Mouse (Mus musculus) erythroblast, embryonic 14.5 days (primary cell): ENCODE results near the gene Olfr1424. TPM values are rescaled to one million over a fixed set of nuclear protein-coding genes. Genes with fewer than 3 reads are reported as not detected.
"Not testable (repeated sequence)": the region's sequence is repeated elsewhere in the genome, so short reads cannot be mapped to it uniquely, and the experiment has no call there.

Experiments
- H3K27me3 ChIP-seq: 2 replicates; pipeline ENCODE4 v1.6.1; 2012; ENCODE audit warnings: inconsistent platforms; ENCODE audit not compliant: control insufficient read depth
- H3K36me3 ChIP-seq: 2 replicates; pipeline ENCODE4 v1.6.1; 2012; ENCODE audit warnings: mild to moderate bottlenecking, inconsistent platforms; ENCODE audit not compliant: control insufficient read depth
- H3K4me1 ChIP-seq: 2 replicates; pipeline ENCODE4 v1.6.1; 2012; ENCODE audit warnings: inconsistent platforms; ENCODE audit not compliant: control insufficient read depth
- H3K4me3 ChIP-seq: replicated peaks from 2 replicates; pipeline ENCODE3; 2012; ENCODE audit warnings: moderate library complexity, mild to moderate bottlenecking, inconsistent platforms
- H3K9me3 ChIP-seq: 2 replicates; pipeline ENCODE4 v1.6.1; 2012; ENCODE audit warnings: low read length, inconsistent platforms, mixed read lengths; ENCODE audit not compliant: control insufficient read depth
- GATA1 ChIP-seq: IDR thresholded peaks from 2 replicates; pipeline ENCODE4 v1.6.1; 2012; ENCODE audit warnings: low read length, inconsistent platforms, mixed read lengths
- TAL1 ChIP-seq: IDR thresholded peaks from 3 replicates; pipeline ENCODE4 v1.6.1; 2012; ENCODE audit warnings: low read length, inconsistent platforms, mixed read lengths
- polyA plus RNA-seq: library from polyadenylated mRNA; stranded (reverse); fragments of >175 nt; gene quantifications from 2 replicates; pipeline ENCODE4 v1.2.3, GENCODE M21; 2012

Olfr1424 gene
- polyA plus RNA-seq, result not detected in 2 replicates

DNA sequence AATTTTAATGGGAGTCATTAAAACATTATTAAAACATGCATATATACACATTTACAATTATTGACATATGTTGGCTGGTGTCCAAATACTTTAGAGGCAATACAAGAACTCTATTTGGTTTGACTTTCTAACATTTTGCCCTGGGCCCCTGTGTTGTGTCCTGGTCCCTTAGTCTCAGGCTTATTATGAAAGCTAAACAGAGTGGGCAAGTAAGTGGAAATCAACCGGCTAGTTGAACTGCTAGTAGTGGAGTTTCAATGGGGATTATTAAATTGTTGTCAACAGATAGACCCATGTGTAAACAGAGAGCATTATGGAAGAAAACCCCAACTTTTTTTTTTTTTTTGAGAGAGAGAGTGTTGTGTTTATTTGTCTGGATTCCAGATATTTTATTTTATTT, at the start of gene Olfr1424:
Gene Olfr1424 (minus strand): TSS at position 101 of the 400 bp plus-strand sequence.
- not testable (repeated sequence) for H3K36me3 ChIP-seq, H3K27me3 ChIP-seq, H3K4me3 ChIP-seq, H3K4me1 ChIP-seq, H3K9me3 ChIP-seq

DNA sequence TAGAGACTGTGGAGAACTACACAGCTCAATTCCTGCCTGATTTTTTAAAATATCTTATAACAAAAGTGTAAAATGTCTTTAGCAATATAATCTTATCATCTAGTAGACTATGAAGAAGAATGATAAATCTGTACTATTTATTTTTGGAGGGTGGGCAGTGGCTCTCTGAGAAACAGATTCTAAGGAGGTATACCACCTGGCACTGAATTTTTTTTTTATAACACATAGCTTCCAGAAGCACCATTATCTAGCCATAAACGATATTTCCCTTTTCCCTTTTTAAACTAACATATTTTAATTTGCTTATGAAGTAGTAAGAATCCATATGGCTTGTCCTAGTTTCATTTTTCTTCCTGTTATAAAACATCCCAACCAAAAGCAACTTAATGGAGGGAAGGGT, 42.1 kb upstream of the Olfr1424 start:
- no peaks in the 10 kb centered on the region for H3K27me3 ChIP-seq
- TF ChIP-seq TAL1 (no peak), GATA1 (no peak)
- H3K4me1 ChIP-seq, result no peaks in the 10 kb centered on the region
- H3K9me3 ChIP-seq, result no peaks in the 10 kb centered on the region
- no peaks in the 10 kb centered on the region for H3K36me3 ChIP-seq
- no peak overlapping the region for H3K4me3 ChIP-seq

DNA sequence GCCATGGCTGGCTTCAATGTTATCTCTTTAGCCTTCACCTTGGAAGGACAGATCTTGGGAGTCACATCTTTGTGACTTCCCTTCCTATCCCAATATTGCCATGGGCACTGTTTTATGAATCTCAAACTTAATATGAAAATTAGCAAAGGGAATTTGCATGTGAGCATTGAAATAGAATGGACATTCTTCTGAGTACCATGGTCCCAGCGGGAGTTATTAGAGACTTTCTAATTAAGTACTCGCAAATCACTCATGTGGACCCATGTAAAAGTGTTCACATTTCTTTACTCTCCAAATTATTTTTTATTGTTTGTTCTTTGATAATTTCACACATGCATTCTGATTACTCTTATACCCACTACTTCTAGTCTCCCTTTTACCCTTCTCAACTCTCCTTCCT, 40.8 kb upstream of the Olfr1424 start, which contains the start of gene Olfr1427:
Gene Olfr1427 (minus strand): TSS at position 101 of the 400 bp plus-strand sequence.
- Histone ChIP-seq H3K4me3 (no peak within 1 kb of the TSS), H3K9me3 (no peaks in the 10 kb centered on the region), H3K27me3 (no peaks in the 10 kb centered on the region), H3K4me1 (no peaks in the 10 kb centered on the region), H3K36me3 (no peaks in the 10 kb centered on the region)
- TF ChIP-seq TAL1 (no peak), GATA1 (no peak)

DNA sequence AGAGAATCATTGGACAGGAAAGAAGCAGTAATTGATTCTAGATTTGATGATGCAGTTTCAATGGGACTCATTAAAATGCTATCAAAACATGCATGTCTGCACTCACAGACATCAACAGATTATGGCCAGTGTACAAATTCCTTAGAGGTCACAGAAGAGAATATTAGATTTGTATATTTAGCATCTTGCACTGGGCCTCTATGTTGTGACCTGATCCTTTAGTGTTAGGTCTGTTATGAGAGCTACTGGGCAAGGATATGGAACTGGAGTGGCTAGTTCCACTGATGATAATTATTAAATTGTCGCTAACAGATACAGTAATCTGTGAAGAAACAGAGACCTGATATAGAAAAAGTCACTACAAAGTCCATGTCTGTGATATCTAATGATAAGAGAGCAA, 29.4 kb upstream of the Olfr1424 start, which contains the start of gene Olfr1426:
Gene Olfr1426 (minus strand): TSS at position 101 of the 400 bp plus-strand sequence.
- Histone ChIP-seq H3K27me3 (no peaks in the 10 kb centered on the region), H3K4me3 (no peak within 1 kb of the TSS), H3K9me3 (no peaks in the 10 kb centered on the region), H3K36me3 (no peaks in the 10 kb centered on the region), H3K4me1 (no peaks in the 10 kb centered on the region)
- no peak for TF ChIP-seq TAL1

DNA sequence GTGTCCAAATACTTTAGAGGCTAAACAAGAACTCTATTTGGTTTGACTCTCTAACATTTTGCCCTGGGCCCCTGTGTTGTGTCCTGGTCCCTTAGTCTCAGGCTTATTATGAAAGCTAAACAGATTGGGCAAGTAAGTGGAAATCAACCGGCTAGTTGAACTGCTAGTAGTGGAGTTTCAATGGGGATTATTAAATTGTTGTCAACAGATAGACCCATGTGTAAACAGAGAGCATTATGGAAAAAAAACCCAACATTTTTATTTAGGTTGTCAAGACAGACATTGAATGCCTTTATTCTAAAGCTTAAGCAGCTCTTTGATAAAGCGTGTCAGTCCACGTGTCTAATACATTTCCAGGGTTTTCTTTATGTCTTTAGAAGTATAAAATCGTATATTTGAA, 15.1 kb upstream of the Olfr1424 start, which contains the start of gene Olfr1425:
Gene Olfr1425 (minus strand): TSS at position 101 of the 400 bp plus-strand sequence.
- H3K4me1 ChIP-seq, H3K36me3 ChIP-seq, H3K4me3 ChIP-seq, H3K27me3 ChIP-seq, H3K9me3 ChIP-seq: not testable (repeated sequence)

DNA sequence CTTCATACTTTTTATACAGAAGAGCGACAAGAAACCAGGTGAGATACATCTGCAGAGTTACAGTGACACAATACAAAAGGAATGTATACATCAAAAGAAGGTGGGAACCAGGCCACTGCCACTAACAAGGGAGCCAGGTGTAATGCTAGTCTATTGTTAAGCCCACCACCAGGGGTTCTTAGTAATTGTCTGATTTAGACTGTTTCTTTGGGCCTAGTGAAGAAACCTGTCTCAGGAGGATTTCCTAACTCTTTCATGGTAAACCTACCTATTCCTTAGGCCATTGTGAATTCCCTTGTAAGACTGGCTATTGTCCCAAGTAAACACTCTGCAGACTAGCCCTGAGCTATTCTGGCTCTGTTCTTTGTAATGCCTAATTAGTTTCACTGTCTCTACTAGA, 7.1 kb upstream of the Olfr1424 start:
- not testable (repeated sequence) for H3K27me3 ChIP-seq, H3K36me3 ChIP-seq, H3K4me3 ChIP-seq, H3K9me3 ChIP-seq, H3K4me1 ChIP-seq

DNA sequence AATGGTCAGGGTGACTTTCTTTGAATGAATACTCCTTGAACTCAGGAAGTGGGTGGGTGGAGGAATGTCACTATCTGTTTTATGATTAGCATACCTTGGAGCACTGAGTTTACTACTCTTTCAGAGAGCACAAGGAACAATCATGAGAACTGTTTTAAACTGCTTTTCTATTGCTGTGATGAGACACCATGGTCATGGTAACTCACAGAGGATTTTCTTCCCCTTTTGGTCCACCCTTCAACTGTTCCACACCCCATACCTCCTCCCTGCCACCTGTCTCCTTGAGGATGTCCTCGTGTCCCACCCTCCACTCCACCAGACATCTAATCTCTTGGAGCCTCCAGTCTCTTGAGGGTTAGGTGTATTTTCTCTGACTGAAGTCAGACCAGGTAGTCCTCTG, 5.3 kb upstream of the Olfr1424 start:
- not testable (repeated sequence) for H3K9me3 ChIP-seq, H3K4me3 ChIP-seq, H3K4me1 ChIP-seq, H3K27me3 ChIP-seq, H3K36me3 ChIP-seq

DNA sequence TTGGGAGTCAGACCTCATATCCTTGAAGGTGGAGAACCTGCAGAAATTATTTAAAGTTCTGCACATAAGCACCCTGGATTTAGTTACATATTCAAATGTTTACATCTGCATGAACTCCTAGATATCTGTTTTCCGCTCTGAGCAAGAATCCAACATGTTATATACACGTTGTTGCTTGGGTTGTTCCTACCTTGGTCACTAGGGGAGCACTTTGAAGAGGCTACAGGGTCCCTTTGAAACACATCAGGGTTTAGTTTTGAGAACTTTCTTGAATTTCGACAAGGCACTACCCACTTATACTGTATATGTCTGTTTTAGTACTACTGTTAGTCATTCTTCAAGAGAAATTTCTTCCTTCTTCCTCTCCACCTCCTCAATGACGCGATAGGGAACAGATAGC, 19.3 kb downstream of the Olfr1424 start:
- no peaks in the 10 kb centered on the region for H3K36me3 ChIP-seq
- H3K4me3 ChIP-seq, result no peak overlapping the region
- H3K27me3 ChIP-seq, result no peaks in the 10 kb centered on the region
- no peaks in the 10 kb centered on the region for H3K9me3 ChIP-seq
- TF ChIP-seq TAL1 (no peak), GATA1 (no peak)
- H3K4me1 ChIP-seq, result no peaks in the 10 kb centered on the region

DNA sequence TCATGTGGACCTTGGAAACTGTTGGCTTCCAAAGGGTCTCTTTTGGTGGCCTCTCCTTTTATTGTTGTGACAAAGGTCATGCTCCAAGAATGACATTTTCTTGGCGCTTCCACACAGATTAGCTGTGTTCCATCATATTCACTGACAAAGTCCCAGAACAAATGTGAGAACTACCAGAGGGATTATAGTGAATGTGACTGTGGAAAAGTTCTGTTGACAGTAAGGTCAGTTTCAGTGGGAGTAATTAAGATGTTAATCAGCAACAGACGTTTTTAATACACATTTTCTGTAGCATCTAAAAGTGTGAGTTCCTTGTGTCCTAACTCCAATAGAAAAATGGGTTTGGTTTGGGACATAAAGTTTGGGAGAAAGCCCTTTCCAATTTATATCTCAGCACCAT, 21.3 kb downstream of the Olfr1424 start, which contains the start of gene Olfr1423:
Gene Olfr1423 (minus strand): TSS at position 101 of the 400 bp plus-strand sequence.
- no peaks in the 10 kb centered on the region for H3K9me3 ChIP-seq
- no peak for TF ChIP-seq GATA1
- TF ChIP-seq TAL1, result no peak
- no peaks in the 10 kb centered on the region for H3K27me3 ChIP-seq
- H3K4me3 ChIP-seq, result no peak within 1 kb of the TSS
- H3K4me1 ChIP-seq, result no peaks in the 10 kb centered on the region
- no peaks in the 10 kb centered on the region for H3K36me3 ChIP-seq

DNA sequence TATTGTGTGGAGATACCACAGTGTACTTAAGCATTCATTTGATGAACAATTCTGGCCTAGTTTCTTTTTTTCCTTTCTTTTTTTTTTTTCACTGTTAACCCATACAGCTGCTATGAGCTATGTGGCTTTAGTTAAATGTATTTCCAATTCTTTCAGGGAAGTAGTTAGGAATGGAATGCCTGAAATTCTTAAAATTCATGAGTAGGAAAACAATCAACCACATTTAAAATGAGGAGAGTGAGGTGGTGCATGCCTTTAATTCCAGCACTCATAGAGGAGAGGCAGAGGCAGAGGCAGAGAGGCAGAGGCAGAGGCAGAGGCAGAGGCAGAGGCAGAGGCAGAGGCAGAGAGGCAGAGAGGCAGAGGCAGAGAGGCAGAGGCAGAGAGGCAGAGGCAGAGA, 24.8 kb downstream of the Olfr1424 start:
- no peak for TF ChIP-seq GATA1
- no peak for TF ChIP-seq TAL1
- H3K9me3 ChIP-seq, result no peaks in the 10 kb centered on the region
- no peaks in the 10 kb centered on the region for H3K27me3 ChIP-seq
- H3K36me3 ChIP-seq, result no peaks in the 10 kb centered on the region
- no peak overlapping the region for H3K4me3 ChIP-seq
- H3K4me1 ChIP-seq, result no peaks in the 10 kb centered on the region

DNA sequence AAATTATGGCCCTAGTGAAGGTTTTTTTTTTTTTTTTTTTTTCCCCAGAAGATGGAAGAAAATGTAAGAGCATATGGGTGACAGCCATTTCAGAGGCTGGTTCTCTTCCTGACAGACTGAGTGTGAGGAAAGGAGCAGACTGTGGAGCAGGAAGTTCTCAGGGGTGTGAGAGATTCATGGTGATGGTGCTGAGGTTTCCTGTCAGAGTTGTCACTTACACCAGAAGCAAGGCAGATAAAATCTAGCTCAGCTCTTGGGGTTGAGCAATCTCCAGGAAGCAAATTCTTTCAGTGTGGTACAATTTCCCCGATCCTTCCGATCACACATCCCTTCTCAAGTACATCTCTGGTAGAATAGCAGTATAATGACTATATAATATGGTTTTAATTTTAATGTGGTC, 35.9 kb downstream of the Olfr1424 start:
- H3K4me3 ChIP-seq, result no peak overlapping the region
- H3K9me3 ChIP-seq, result no peaks in the 10 kb centered on the region
- TF ChIP-seq GATA1 (no peak), TAL1 (no peak)
- H3K36me3 ChIP-seq, result no peaks in the 10 kb centered on the region
- no peaks in the 10 kb centered on the region for H3K27me3 ChIP-seq
- no peaks in the 10 kb centered on the region for H3K4me1 ChIP-seq
